Mouse (Mus musculus) embryonic facial prominence, embryonic 15.5 days (tissue): ENCODE measurements at regions not wholly inside any gene's neighbourhood (a gene's known extent, or its start where the extent isn't known, plus 50 kb on each side); places are given as distances from the start of the nearest gene placed in this dataset.

Source experiments
- ATAC-seq: fragments of 200-750 bp; cut with Nextera tagmentation; 2 replicates; pipeline ENCODE4 v1.8.0; 2017; ENCODE audit warnings: low read depth, moderate TSS enrichment; ENCODE audit not compliant: insufficient number of reproducible peaks, low FRiP score, low TSS enrichment
- H3K27ac ChIP-seq: fragments of 300-500 bp; sonication (generic); replicated peaks from 2 replicates; pipeline ENCODE4 v1.5.1; 2015; ENCODE audit warnings: mild to moderate bottlenecking, inconsistent platforms
- H3K27me3 ChIP-seq: fragments of 300-500 bp; sonication (generic); 2 replicates; pipeline ENCODE4 v1.6.1; 2015; ENCODE audit warnings: inconsistent platforms
- H3K36me3 ChIP-seq: fragments of 300-500 bp; sonication (generic); 2 replicates; pipeline ENCODE4 v1.6.1; 2015; ENCODE audit warnings: mild to moderate bottlenecking, inconsistent platforms
- H3K4me1 ChIP-seq: fragments of 300-500 bp; sonication (generic); 2 replicates; pipeline ENCODE4 v1.6.1; 2015; ENCODE audit warnings: inconsistent platforms
- H3K4me2 ChIP-seq: fragments of 300-500 bp; sonication (generic); replicated peaks from 2 replicates; pipeline ENCODE4 v1.6.1; 2015; ENCODE audit warnings: mild to moderate bottlenecking, inconsistent platforms
- H3K4me3 ChIP-seq: fragments of 300-500 bp; sonication (generic); replicated peaks from 2 replicates; pipeline ENCODE4 v1.5.1; 2015; ENCODE audit warnings: mild to moderate bottlenecking, inconsistent platforms
- H3K9ac ChIP-seq: fragments of 300-500 bp; sonication (generic); 2 replicates; pipeline ENCODE4 v1.6.1; 2015; ENCODE audit warnings: inconsistent platforms
- H3K9me3 ChIP-seq: fragments of 300-500 bp; sonication (generic); replicated peaks from 2 replicates; pipeline ENCODE4 v1.6.1; 2016; ENCODE audit warnings: inconsistent platforms
- WGBS: fragments of 180-500 bp; shearing (Covaris S2); methylation state at CpG from one replicate; pipeline ENCODE4 v1.1.7; 2015; 5-methylcytosine and 5-hydroxymethylcytosine counted together

DNA sequence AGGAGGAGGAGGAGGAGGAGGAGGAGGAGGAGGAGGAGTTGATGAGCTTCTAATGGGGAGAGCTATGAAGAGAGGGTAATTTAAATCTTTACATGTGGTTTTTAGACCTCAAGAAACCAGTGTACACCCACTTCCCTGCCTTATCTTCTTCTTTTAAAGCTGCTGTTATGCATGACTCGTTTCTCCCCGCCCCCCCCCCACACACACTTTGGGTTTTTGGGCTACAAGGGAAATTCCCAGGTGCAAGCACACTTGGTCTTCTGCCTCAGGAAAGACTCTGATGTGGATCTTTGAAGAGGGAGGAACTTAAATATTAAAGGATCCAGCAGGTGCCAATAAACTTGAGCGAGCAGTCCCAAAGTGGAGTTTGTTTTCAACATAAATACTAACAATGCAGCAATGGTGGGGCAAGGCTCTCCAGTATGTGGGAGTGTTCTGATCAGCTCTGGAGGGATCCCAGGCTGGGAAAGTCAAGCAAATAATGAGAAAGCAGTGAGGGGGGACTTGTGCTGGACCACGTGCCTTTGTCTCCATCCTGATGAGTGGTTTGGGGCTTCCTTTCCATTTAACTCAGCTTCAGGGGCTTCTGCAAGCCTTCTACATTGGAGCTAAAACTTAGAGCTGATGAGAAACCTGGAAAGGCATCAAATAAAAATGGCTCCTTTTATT is 296.0 kb downstream of the Pten start:
- Histone ChIP-seq H3K36me3 (no peaks in the 10 kb centered on the region), H3K4me3 (no peak overlapping the region), H3K27ac (no peak overlapping the region), H3K4me1 (no peaks in the 10 kb centered on the region), H3K27me3 (no peaks in the 10 kb centered on the region), H3K9ac (no peak overlapping the region), H3K4me2 (no peak overlapping the region), H3K9me3 (no peaks in the 10 kb centered on the region)
- whole genome bisulfite sequencing: 68% methylated on average over 4 of the region's 4 CpGs
- ATAC-seq: no peak

DNA sequence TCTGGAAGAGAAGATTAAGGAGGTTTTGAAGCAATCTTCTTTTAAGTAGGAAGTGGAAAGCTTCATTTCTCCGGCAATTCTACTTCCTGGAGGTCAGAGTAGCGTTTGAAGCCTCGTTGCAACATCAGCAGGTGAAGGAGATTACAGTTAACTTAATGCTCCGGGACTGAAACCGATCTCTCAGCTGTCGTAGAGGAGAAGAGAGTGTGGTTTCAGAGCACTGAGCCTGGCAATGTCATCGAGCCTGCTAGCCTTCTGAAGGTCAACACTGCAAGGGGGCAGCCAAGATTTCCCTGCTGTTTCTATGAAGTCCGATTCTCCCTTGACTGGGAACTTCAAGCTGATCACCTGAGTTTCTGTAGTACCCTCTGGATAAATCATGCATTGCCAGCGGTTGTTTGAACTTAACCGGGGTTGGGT is 299.1 kb downstream of the Pten start:
- H3K36me3 ChIP-seq: no peaks in the 10 kb centered on the region
- no peak overlapping the region for H3K4me2 ChIP-seq
- no peak overlapping the region for H3K4me3 ChIP-seq
- 34% methylated on average over 10 of the region's 10 CpGs for WGBS
- H3K4me1 ChIP-seq: no peaks in the 10 kb centered on the region
- no peak for ATAC-seq
- no peak overlapping the region for H3K9ac ChIP-seq
- no peaks in the 10 kb centered on the region for H3K9me3 ChIP-seq
- H3K27me3 ChIP-seq: no peaks in the 10 kb centered on the region
- H3K27ac ChIP-seq: no peak overlapping the region

DNA sequence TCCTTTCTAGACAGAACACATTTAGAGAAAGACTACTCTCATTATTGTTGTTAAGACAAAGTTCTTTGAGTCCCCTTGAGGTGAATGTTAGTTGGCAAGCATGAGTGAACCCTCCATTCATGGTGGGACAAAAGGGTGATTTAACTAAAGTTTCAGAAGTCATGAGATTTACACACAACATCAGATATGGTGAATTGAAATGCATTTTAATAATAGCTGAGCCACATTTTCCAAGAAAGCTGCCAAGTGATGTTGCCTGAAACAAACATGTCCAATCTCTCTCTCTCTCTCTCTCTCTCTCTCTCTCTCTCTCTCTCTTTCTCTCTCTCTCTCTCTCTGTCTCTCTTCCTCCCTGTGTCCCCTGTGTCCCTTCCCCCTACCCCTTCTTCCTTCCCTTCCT is 303.7 kb downstream of the Pten start:
- no peak overlapping the region for H3K4me2 ChIP-seq
- no peak overlapping the region for H3K4me3 ChIP-seq
- no peak for ATAC-seq
- no peaks in the 10 kb centered on the region for H3K9me3 ChIP-seq
- peaks cover 10% of the 10 kb centered on the region for H3K4me1 ChIP-seq
- no peaks in the 10 kb centered on the region for H3K27me3 ChIP-seq
- no peaks in the 10 kb centered on the region for H3K36me3 ChIP-seq
- H3K9ac ChIP-seq: no peak overlapping the region
- H3K27ac ChIP-seq: no peak overlapping the region

DNA sequence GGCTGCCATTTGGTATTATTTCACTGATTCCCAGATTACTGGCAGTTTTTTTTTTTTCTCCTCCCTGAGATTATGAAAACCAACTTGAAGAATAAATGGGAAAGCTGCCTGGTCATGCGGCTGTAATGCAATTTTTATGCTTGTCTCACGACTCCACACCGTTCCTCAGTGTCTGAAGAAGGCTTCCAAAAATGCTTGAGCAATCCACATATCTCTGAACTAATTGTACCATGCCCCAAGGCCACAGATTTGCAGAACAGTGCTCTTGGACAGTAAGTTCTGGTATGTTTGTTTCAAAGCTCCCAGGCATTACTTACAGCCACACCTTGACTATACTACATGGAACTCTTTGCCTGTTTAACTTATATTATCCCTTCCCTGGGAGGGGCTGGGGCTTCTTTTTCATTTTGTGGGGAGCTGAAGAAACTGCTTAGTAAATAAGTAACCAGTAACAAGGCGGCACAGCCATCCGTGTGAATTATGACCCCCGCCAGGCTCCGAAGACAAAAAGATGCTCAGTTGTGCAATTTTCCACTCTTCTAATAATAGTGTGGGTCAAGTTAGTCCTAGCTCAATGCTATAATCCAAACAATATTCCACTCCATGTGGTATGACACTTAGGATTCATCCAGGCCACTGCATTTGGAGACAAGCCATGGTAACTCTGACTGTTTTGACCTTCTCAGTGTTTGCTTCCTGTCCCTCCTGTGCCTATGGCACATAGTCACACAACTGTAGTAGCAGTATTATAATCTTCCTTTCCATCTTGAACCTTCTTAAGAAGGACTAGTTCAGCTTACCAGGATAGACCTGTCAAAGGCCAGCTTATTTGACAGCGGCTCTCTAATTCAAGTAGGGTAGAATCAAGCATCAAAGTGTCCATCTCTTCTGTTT is 305.1 kb downstream of the Pten start:
- peaks cover 19% of the 10 kb centered on the region for H3K4me1 ChIP-seq
- 69% methylated on average over 8 of the region's 8 CpGs for WGBS
- no peak overlapping the region for H3K27ac ChIP-seq
- H3K4me3 ChIP-seq: no peak overlapping the region
- ATAC-seq: no peak
- H3K27me3 ChIP-seq: no peaks in the 10 kb centered on the region
- H3K36me3 ChIP-seq: no peaks in the 10 kb centered on the region
- H3K4me2 ChIP-seq: no peak overlapping the region
- H3K9me3 ChIP-seq: no peaks in the 10 kb centered on the region
- no peak overlapping the region for H3K9ac ChIP-seq

DNA sequence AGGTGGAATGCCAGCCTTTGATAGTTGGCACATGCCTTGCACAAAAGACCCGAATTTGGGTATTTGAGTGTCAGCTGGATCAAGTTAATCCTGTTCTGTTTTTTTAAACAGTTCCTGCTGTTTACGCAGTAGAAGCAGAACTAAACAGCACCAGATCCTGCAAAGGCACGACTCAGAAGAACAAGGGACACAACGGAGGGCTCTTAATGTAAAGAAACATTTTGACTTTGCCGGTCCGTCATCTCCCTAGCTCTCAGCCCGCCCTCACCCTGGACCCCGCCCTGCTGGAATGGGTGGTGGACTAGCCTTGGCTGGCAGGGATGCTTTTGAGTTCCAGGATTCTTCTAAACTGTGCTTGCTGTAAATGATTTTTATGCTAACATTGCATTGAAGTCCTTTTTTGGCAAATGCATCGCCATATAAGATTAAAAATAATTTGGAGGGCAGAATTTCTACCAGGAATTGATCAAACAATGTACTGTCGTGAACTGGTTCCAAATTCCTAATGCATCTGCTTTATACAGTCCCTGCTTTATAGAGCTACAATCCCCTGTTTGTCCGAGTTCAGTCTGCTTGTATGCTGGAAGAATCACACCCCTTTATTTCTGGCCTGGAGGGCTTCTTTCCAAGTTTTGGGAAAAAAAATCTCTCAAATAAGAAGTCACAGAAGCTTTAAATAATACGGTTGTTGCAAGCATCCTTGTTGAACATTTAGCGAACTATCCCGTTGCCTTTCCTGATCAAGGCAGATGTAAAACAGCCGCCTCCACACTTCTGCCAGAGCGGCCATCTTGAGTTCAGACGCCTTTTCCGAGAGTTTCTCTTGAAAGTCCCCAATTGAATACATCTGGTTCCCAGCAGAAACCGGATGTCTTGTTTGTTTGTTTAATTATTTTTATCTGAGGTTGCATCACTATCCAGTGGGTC is 308.2 kb downstream of the Pten start:
- ATAC-seq: peak; percentile 71
- H3K4me2 ChIP-seq: peak overlapping the region; percentile 32
- H3K4me3 ChIP-seq: no peak overlapping the region
- H3K36me3 ChIP-seq: no peaks in the 10 kb centered on the region
- H3K4me1 ChIP-seq: peaks cover 44% of the 10 kb centered on the region
- WGBS: 22% methylated on average over 19 of the region's 19 CpGs
- no peaks in the 10 kb centered on the region for H3K9me3 ChIP-seq
- H3K27ac ChIP-seq: peak overlapping the region; percentile 91
- H3K9ac ChIP-seq: no peak overlapping the region
- no peaks in the 10 kb centered on the region for H3K27me3 ChIP-seq

DNA sequence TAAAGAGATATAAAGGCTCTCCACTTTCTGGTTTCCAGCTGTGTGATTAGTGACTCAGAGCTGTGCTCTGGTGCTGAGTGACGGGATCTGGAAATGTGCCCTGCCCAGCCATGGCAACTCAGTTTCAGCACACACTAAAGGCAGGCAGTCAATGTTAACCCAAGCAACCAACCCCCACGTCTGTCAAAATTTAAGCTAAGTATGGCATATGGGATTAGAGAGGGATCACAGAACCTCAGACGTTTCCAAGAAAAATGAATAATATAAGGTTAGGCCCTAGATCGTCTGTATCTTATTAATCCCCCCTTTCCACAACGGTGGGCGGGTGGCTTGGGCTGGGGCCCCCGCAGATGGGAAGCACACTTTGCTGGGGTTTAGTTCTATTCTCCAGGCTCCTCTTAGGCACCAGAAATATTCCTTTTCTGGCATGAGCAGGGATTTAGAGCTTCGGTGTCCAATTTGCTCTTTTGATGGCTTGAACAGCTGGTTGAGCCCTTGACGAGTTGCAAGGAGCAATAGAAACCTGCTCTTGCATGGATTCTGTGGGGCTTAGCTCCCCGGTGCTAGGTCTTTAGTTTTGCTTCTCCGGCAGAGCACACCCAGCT is 311.2 kb downstream of the Pten start:
- Histone ChIP-seq H3K4me2 (peak overlapping the region; percentile 2; the same call in 1 of the 2 replicates), H3K27me3 (no peaks in the 10 kb centered on the region), H3K9ac (no peak overlapping the region), H3K4me3 (no peak overlapping the region), H3K9me3 (no peaks in the 10 kb centered on the region), H3K27ac (peak overlapping the region; percentile 75), H3K4me1 (peaks cover 39% of the 10 kb centered on the region), H3K36me3 (no peaks in the 10 kb centered on the region)
- WGBS: 22% methylated on average over 11 of the region's 11 CpGs
- ATAC-seq: peak; percentile 81

DNA sequence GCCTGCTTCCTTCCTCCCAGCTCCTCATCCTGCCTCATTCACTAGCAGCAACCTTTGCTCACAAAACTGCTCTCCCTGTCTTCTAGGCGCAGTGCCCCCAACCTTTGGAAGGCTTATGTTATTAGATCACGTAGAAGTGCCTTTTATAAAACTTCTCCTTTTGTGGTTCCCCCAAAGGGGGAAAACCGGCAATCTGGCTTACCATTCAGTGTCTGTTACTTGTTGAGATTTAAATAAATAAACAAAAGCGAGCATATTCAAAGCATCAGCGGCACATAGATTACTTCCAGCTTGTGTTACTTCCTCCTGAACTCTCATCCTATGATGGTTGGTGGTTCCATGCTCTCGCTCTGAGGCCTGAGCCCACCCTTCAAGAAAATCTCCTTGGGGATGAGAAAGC is 312.5 kb downstream of the Pten start:
- peak overlapping the region; percentile 22; the same call in 1 of the 2 replicates for H3K27ac ChIP-seq
- H3K36me3 ChIP-seq: no peaks in the 10 kb centered on the region
- no peak for ATAC-seq
- no peak overlapping the region for H3K4me2 ChIP-seq
- no peak overlapping the region for H3K9ac ChIP-seq
- H3K4me3 ChIP-seq: no peak overlapping the region
- H3K4me1 ChIP-seq: peaks cover 43% of the 10 kb centered on the region
- WGBS: 27% methylated on average over 6 of the region's 6 CpGs
- H3K9me3 ChIP-seq: no peaks in the 10 kb centered on the region
- H3K27me3 ChIP-seq: no peaks in the 10 kb centered on the region

DNA sequence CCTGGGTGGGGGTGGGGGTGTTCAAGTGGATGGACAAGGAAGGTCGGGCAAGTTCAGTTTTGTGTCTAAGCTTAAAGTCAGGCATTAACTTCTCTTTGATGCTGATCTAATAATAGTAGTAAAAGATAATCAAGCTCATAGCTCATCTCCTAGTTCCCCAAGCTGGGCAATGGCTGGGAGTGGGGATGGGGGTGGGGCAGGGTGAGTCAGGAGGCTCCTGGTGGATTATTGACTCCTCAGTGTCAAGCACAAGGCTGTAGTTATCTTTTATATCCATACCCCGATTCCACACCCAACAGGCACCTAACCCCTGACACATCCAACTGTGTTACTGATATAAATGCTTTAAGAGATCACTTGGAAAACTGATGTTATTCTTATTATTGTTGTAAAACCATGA is 315.0 kb downstream of the Pten start:
- 64% methylated on average over 2 of the region's 2 CpGs for WGBS
- H3K9ac ChIP-seq: no peak overlapping the region
- no peaks in the 10 kb centered on the region for H3K27me3 ChIP-seq

DNA sequence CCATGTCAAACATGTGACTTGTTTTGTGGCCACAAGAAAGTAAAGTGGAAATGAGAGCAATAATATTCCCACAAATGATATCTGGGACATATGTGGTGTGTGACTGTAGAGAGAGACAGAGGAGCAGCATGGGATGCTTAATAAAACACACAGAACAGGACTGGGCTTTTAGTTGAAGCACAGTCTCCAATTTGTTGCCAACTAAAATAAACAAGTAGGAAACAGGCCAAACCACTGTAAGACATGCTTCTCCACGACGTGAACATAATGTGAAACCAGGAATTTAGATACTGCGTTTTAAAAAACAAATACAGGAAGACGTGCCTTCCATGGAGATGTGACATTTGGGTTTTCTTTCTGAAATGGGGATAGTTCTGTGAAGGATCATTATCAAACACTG is 317.2 kb downstream of the Rnls start:
- Histone ChIP-seq H3K27me3 (no peaks in the 10 kb centered on the region), H3K4me1 (peaks cover 9% of the 10 kb centered on the region; the same call in 1 of the 2 replicates), H3K9ac (no peak overlapping the region), H3K4me2 (no peak overlapping the region), H3K9me3 (no peaks in the 10 kb centered on the region), H3K36me3 (no peaks in the 10 kb centered on the region), H3K27ac (peak overlapping the region; percentile 19; the same call in 1 of the 2 replicates), H3K4me3 (no peak overlapping the region)
- ATAC-seq: no peak
- WGBS: 42% methylated on average over 4 of the region's 4 CpGs

More for the DNA sequence above, 315.0 kb downstream of the Pten start:
- Histone ChIP-seq H3K9me3 (no peaks in the 10 kb centered on the region), H3K4me1 (peaks cover 30% of the 10 kb centered on the region), H3K36me3 (no peaks in the 10 kb centered on the region), H3K4me3 (no peak overlapping the region), H3K4me2 (no peak overlapping the region), H3K27ac (no peak overlapping the region)
- ATAC-seq: no peak

DNA sequence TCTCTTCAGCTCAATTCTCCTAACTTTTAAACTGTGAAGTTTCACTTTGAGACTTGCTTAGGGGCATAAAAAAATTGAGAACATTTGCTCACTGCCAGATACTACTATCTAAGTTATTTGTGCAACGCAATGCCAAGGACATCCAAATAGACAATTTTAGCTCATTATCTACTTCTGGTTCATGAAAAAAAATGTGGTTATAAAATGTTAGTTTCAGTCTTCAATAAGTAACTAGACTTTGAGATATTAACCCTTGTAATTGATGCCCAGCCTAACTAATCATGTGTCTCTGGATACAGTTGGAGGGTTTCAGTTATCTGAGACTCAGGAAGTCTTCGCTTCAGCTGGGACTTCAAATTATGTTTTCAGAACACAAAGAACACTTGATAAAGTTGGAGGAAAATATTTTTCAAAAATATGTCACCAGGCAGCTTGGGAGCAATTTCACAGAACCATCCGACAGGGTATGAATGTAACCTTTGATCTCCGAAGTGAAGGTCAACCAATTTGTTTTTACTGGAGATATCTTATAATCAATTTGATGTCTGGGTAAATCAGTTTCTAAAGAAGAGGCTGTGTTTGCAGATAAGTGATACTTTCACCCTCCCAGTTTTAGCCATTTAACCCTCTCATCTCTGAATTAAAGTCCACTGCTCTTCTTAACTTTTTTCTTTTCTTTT is 313.3 kb downstream of the Rnls start:
- Histone ChIP-seq H3K27ac (no peak overlapping the region), H3K4me1 (0 out of 2 replicates have a peak, but pooled peaks cover 5% of the 10 kb centered on the region), H3K4me3 (no peak overlapping the region), H3K9ac (no peak overlapping the region), H3K27me3 (no peaks in the 10 kb centered on the region), H3K4me2 (no peak overlapping the region), H3K9me3 (no peaks in the 10 kb centered on the region), H3K36me3 (no peaks in the 10 kb centered on the region)
- no peak for ATAC-seq
- 62% methylated on average over 4 of the region's 4 CpGs for WGBS
